Mouse (Mus musculus) MEL (cell line): ENCODE measurements around the gene Slc39a11. TPM values are rescaled to one million over a fixed set of nuclear protein-coding genes. Genes with fewer than 3 reads are reported as not detected.

ENCODE experiments used
- DNase-seq: peaks from one replicate; pipeline ENCODE4 v3.0.0; 2011; ENCODE audit warnings: low read depth, low spot score
- H3K27ac ChIP-seq: 2 replicates; pipeline ENCODE4 v1.5.1; 2012; ENCODE audit warnings: low read depth, mild to moderate bottlenecking, control low read depth, low read length, moderate library complexity; ENCODE audit not compliant: control insufficient read depth
- H3K27me3 ChIP-seq, 2 experiments: fragments of 150-350 bp in 1 of 2; sonication (generic) in 1 of 2; 2 replicates each; pipeline ENCODE4 v1.6.1; 2012; ENCODE audit warnings: low read length in 2 of 2, mild to moderate bottlenecking in 2 of 2, improper control_type of control experiment in 1 of 2, moderate library complexity in 1 of 2; ENCODE audit not compliant: insufficient read depth in 2 of 2, control insufficient read depth in 1 of 2
- H3K36me3 ChIP-seq, 2 experiments: 2 replicates each; pipeline ENCODE4 v1.6.1; 2012 to 2014; ENCODE audit warnings: low read length in 2 of 2, improper control_type of control experiment in 1 of 2, inconsistent platforms in 1 of 2, mild to moderate bottlenecking in 1 of 2; ENCODE audit not compliant: insufficient read depth in 2 of 2, control insufficient read depth in 1 of 2
- H3K4me1 ChIP-seq, 2 experiments: fragments of 150-350 bp in 1 of 2; sonication (generic) in 1 of 2; 2 replicates each; pipeline ENCODE4 v1.6.1; 2012; ENCODE audit warnings: low read length in 2 of 2, improper control_type of control experiment in 1 of 2, mild to moderate bottlenecking in 1 of 2; ENCODE audit not compliant: insufficient read depth in 2 of 2, control insufficient read depth in 1 of 2
- H3K4me3 ChIP-seq, 2 experiments: fragments of 150-350 bp in 1 of 2; sonication (generic) in 1 of 2; 2 replicates each; pipeline ENCODE4 v1.5.1; 2012; ENCODE audit warnings: low read depth in 2 of 2, low read length in 2 of 2, mild to moderate bottlenecking in 2 of 2, moderate library complexity in 2 of 2, control low read depth in 1 of 2, improper control_type of control experiment in 1 of 2; ENCODE audit not compliant: control insufficient read depth in 1 of 2, insufficient read depth in 1 of 2
- H3K79me2 ChIP-seq: 2 replicates; pipeline ENCODE4 v1.6.1; 2012; ENCODE audit warnings: mild to moderate bottlenecking, low read length, moderate library complexity; ENCODE audit not compliant: control insufficient read depth, poor library complexity, insufficient read depth
- H3K9ac ChIP-seq: 2 replicates; pipeline ENCODE4 v1.6.1; 2012; ENCODE audit warnings: low read depth, mild to moderate bottlenecking, control low read depth, low read length, moderate library complexity; ENCODE audit not compliant: control insufficient read depth, poor library complexity, severe bottlenecking
- H3K9me3 ChIP-seq: fragments of 150-350 bp; sonication (generic); replicated peaks from 2 replicates; pipeline ENCODE4 v1.6.1; 2012; ENCODE audit warnings: mild to moderate bottlenecking, low read length, improper control_type of control experiment, moderate library complexity; ENCODE audit not compliant: insufficient read depth
- BHLHE40 ChIP-seq: IDR thresholded peaks from 2 replicates; pipeline ENCODE4 v1.6.1; 2012; ENCODE audit warnings: low read depth, mild to moderate bottlenecking, inconsistent platforms, low read length, improper control_type of control experiment, borderline replicate concordance
- CHD1 ChIP-seq: IDR thresholded peaks from 2 replicates; pipeline ENCODE4 v1.6.1; 2012; ENCODE audit warnings: low read depth, mild to moderate bottlenecking, inconsistent platforms, low read length, improper control_type of control experiment
- CTCF ChIP-seq, 3 experiments: IDR thresholded peaks in 2 of 3; conservative IDR thresholded peaks in 1 of 3; 2 replicates each; pipeline ENCODE4 v1.5.1; 2011 to 2012; ENCODE audit warnings: low read length in 3 of 3, low read depth in 2 of 3, mild to moderate bottlenecking in 2 of 3, improper control_type of control experiment in 1 of 3, inconsistent platforms in 1 of 3, mixed read lengths in 1 of 3, moderate library complexity in 1 of 3; ENCODE audit not compliant: control insufficient read depth in 1 of 3, insufficient read depth in 1 of 3, poor library complexity in 1 of 3, severe bottlenecking in 1 of 3
- E2F4 ChIP-seq: IDR thresholded peaks from 2 replicates; pipeline ENCODE4 v1.6.1; 2011; ENCODE audit warnings: low read depth, low read length, improper control_type of control experiment, borderline replicate concordance
- ELF1 ChIP-seq: IDR thresholded peaks from 2 replicates; pipeline ENCODE4 v1.6.1; 2014; ENCODE audit warnings: low read depth, mild to moderate bottlenecking, inconsistent platforms, low read length, improper control_type of control experiment, moderate library complexity
- EP300 ChIP-seq, 2 experiments: IDR thresholded peaks; 2 replicates each; pipeline ENCODE4 v1.6.1; 2011; ENCODE audit warnings: improper control_type of control experiment in 2 of 2, low read length in 2 of 2, low read depth in 1 of 2, mild to moderate bottlenecking in 1 of 2
- JUND ChIP-seq: IDR thresholded peaks from 2 replicates; pipeline ENCODE4 v1.6.1; 2011; ENCODE audit warnings: low read depth, mild to moderate bottlenecking, improper control_type of control experiment, low read length
- KAT2A ChIP-seq: conservative IDR thresholded peaks from 2 replicates; pipeline ENCODE4 v1.6.1; 2012; ENCODE audit warnings: low read depth, low read length, improper control_type of control experiment, inconsistent platforms
- MAFK ChIP-seq: IDR thresholded peaks from 2 replicates; pipeline ENCODE4 v1.6.1; 2011; ENCODE audit warnings: low read depth, mild to moderate bottlenecking, low read length, improper control_type of control experiment, borderline replicate concordance
- MAX ChIP-seq: IDR thresholded peaks from 2 replicates; pipeline ENCODE4 v1.6.1; 2011; ENCODE audit warnings: low read length, improper control_type of control experiment
- MXI1 ChIP-seq: IDR thresholded peaks from 2 replicates; pipeline ENCODE4 v1.6.1; 2011; ENCODE audit warnings: mild to moderate bottlenecking, low read depth, low read length, improper control_type of control experiment
- NELFE ChIP-seq: IDR thresholded peaks from 2 replicates; pipeline ENCODE4 v1.6.1; 2011; ENCODE audit warnings: low read depth, low read length, improper control_type of control experiment
- NRF1 ChIP-seq: IDR thresholded peaks from 2 replicates; pipeline ENCODE4 v1.6.1; 2014; ENCODE audit warnings: low read depth, mild to moderate bottlenecking, inconsistent platforms, low read length, improper control_type of control experiment, moderate library complexity; ENCODE audit not compliant: poor library complexity, insufficient read depth, severe bottlenecking
- POLR2A ChIP-seq, 2 experiments: IDR thresholded peaks; 2 replicates each; pipeline ENCODE4 v1.6.1; 2011 to 2012; ENCODE audit warnings: low read length in 2 of 2, mild to moderate bottlenecking in 2 of 2, control low read depth in 1 of 2, improper control_type of control experiment in 1 of 2, low read depth in 1 of 2, moderate library complexity in 1 of 2; ENCODE audit not compliant: control insufficient read depth in 1 of 2, insufficient read depth in 1 of 2, poor library complexity in 1 of 2
- RCOR1 ChIP-seq: IDR thresholded peaks from 2 replicates; pipeline ENCODE4 v1.6.1; 2012; ENCODE audit warnings: low read depth, mild to moderate bottlenecking, inconsistent platforms, low read length, improper control_type of control experiment
- SIN3A ChIP-seq: IDR thresholded peaks from 2 replicates; pipeline ENCODE4 v1.6.1; 2012; ENCODE audit warnings: low read length, improper control_type of control experiment, inconsistent platforms
- SMC3 ChIP-seq: IDR thresholded peaks from 2 replicates; pipeline ENCODE4 v1.6.1; 2011; ENCODE audit warnings: low read depth, low read length, improper control_type of control experiment
- TAL1 ChIP-seq: IDR thresholded peaks from 2 replicates; pipeline ENCODE4 v1.6.1; 2012; ENCODE audit warnings: mild to moderate bottlenecking, inconsistent platforms, low read length, moderate library complexity, mixed read lengths
- USF1 ChIP-seq: IDR thresholded peaks from 2 replicates; pipeline ENCODE4 v1.6.1; 2014; ENCODE audit warnings: low read depth, mild to moderate bottlenecking, inconsistent platforms, low read length, improper control_type of control experiment, moderate library complexity
- USF2 ChIP-seq, 2 experiments: IDR thresholded peaks; 2 replicates each; pipeline ENCODE4 v1.6.1; 2011 to 2012; ENCODE audit warnings: improper control_type of control experiment in 2 of 2, low read length in 2 of 2, borderline replicate concordance in 1 of 2, inconsistent platforms in 1 of 2, low read depth in 1 of 2, mild to moderate bottlenecking in 1 of 2; ENCODE audit not compliant: insufficient read depth in 1 of 2
- ZC3H11A ChIP-seq: IDR thresholded peaks from 2 replicates; pipeline ENCODE4 v1.6.1; 2012; ENCODE audit warnings: low read depth, mild to moderate bottlenecking, inconsistent platforms, low read length, improper control_type of control experiment
- ZKSCAN1 ChIP-seq: IDR thresholded peaks from 2 replicates; pipeline ENCODE4 v1.6.1; 2012; ENCODE audit warnings: low read depth, mild to moderate bottlenecking, inconsistent platforms, low read length, improper control_type of control experiment, moderate library complexity
- ZMIZ1 ChIP-seq: IDR thresholded peaks from 2 replicates; pipeline ENCODE4 v1.6.1; 2012; ENCODE audit warnings: low read depth, mild to moderate bottlenecking, inconsistent platforms, low read length, improper control_type of control experiment, moderate library complexity
- ZNF384 ChIP-seq: IDR thresholded peaks from 2 replicates; pipeline ENCODE4 v1.6.1; 2012; ENCODE audit warnings: low read depth, mild to moderate bottlenecking, inconsistent platforms, low read length, improper control_type of control experiment
- polyA plus RNA-seq, 2 experiments: library from polyadenylated mRNA; stranded (reverse) in 1 of 2; unstranded in 1 of 2; fragments of >175 nt in 1 of 2; fragments of >200 nt in 1 of 2; gene quantifications; 2 replicates each; pipeline versions ENCODE4 v1.2.1 to v1.2.4; 2012; ENCODE audit warnings: low replicate concordance in 2 of 2, low read depth in 1 of 2; ENCODE audit not compliant: insufficient read length in 2 of 2, insufficient read depth in 1 of 2, missing spikeins in 1 of 2
- total RNA-seq: library from RNA; depleted of rRNA; stranded (reverse); fragments of 300-350 nt; gene quantifications from 2 replicates; pipeline ENCODE4 v1.2.3, GENCODE M21; 2012

Slc39a11 gene
- total and polyA plus RNA-seq, 3 experiments = 34.2 to 45.6 TPM; not detected in 1

DNA sequence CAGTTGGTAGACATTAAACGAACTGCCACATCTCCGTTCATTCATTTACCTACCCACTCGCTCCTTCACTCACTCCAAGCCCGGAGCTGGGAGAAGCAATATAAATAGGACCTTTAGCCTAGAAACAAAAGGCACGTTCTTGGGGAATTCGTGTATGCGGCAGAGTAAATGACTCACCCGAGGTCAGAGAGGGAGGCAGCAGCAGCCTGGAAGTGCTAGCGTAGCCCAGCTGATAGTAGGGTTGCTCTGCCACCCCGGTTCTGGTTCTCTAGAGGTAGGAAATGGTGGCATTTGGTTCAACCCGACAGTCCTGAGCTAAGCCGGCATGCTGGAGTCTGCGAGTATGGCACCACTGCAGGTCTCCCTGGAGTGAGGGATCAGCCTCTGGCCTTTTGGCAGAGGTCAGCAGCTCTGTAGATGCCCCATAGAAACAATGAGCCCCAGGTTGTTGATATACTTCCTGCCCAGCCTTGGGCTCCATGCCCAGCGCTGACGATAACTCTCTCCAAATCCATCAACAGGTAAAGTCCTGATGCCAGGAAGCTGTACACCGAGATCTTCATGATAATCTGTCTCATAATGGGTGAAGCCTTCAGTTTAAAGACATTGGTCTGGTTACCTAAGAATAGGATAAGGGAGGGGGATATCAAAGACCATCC is 440.5 kb downstream of the Slc39a11 start:
- no peak overlapping the region for H3K27ac ChIP-seq
- H3K36me3 ChIP-seq = no peaks in the 10 kb centered on the region
- H3K27me3 ChIP-seq = no peaks in the 10 kb centered on the region
- no peaks in the 10 kb centered on the region for H3K79me2 ChIP-seq
- no peaks in the 10 kb centered on the region for H3K9me3 ChIP-seq
- no peak overlapping the region for H3K9ac ChIP-seq
- DNase-seq = no peak
- TF ChIP-seq MXI1 (no peak), ZKSCAN1 (no peak), ZMIZ1 (no peak), ZC3H11A (no peak), USF2 (IDR thresholded peaks at IDR 0.05; ENCODE audit: borderline replicate concordance in 1 of 2, insufficient read depth in 1 of 2, low read depth in 1 of 2, low read length in 2 of 2) (no peak), MAFK (no peak), RCOR1 (no peak), NELFE (no peak), CHD1 (no peak), USF1 (no peak), NRF1 (no peak)
- H3K4me1 ChIP-seq = no peaks in the 10 kb centered on the region
- no peak overlapping the region for H3K4me3 ChIP-seq

GRCm38 (mm10) chr11:113208521-113209072 is 441.3 kb downstream of the Slc39a11 start:
- no peak overlapping the region for H3K9ac ChIP-seq
- TF ChIP-seq ZC3H11A = no peak
- no peak for TF ChIP-seq MAX
- no peaks in the 10 kb centered on the region for H3K27me3 ChIP-seq
- H3K9me3 ChIP-seq = no peaks in the 10 kb centered on the region
- no peak for DNase-seq
- no peak overlapping the region for H3K27ac ChIP-seq
- H3K4me3 ChIP-seq = no peak overlapping the region
- H3K4me1 ChIP-seq = no peaks in the 10 kb centered on the region
- H3K36me3 ChIP-seq = no peaks in the 10 kb centered on the region
- no peaks in the 10 kb centered on the region for H3K79me2 ChIP-seq

GRCm38 (mm10) chr11:113207966-113208365 is 441.9 kb downstream of the Slc39a11 start:
- no peaks in the 10 kb centered on the region for H3K79me2 ChIP-seq
- no peak for TF ChIP-seq KAT2A
- no peak for TF ChIP-seq ZNF384
- no peak for TF ChIP-seq MAX
- no peak for TF ChIP-seq ZKSCAN1
- TF ChIP-seq POLR2A (IDR thresholded peaks at IDR 0.05; ENCODE audit: control insufficient read depth in 1 of 2, insufficient read depth in 1 of 2, low read depth in 1 of 2, low read length in 2 of 2, poor library complexity in 1 of 2) = no peak
- no peak for TF ChIP-seq BHLHE40
- no peak for TF ChIP-seq NELFE
- TF ChIP-seq E2F4 = no peak
- TF ChIP-seq CTCF (IDR thresholded peaks at IDR 0.05 in 2 of 3, conservative IDR thresholded peaks at IDR 0.05 in 1 of 3; ENCODE audit: control insufficient read depth in 1 of 3, insufficient read depth in 1 of 3, low read depth in 2 of 3, low read length in 3 of 3, poor library complexity in 1 of 3, severe bottlenecking in 1 of 3) = no peak
- no peak for TF ChIP-seq EP300 (IDR thresholded peaks at IDR 0.05; ENCODE audit: low read depth in 1 of 2, low read length in 2 of 2)
- TF ChIP-seq ELF1 = no peak
- no peak for TF ChIP-seq CHD1
- no peak for TF ChIP-seq SIN3A
- TF ChIP-seq TAL1 = no peak
- TF ChIP-seq ZC3H11A = no peak
- no peak for TF ChIP-seq SMC3
- TF ChIP-seq JUND = no peak
- TF ChIP-seq, all 39 proteins: peak for 0
- no peak overlapping the region for H3K4me3 ChIP-seq
- no peak overlapping the region for H3K9ac ChIP-seq
- no peaks in the 10 kb centered on the region for H3K36me3 ChIP-seq
- DNase-seq = no peak
- no peaks in the 10 kb centered on the region for H3K27me3 ChIP-seq
- no peaks in the 10 kb centered on the region for H3K9me3 ChIP-seq
- no peaks in the 10 kb centered on the region for H3K4me1 ChIP-seq
- H3K27ac ChIP-seq = no peak overlapping the region
